Mouse (Mus musculus) small intestine, adult 2 months (tissue): ENCODE results near the gene Snd1.

ENCODE experiments used
- CTCF ChIP-seq: fragments of 200-500 bp; IDR thresholded peaks from 2 replicates; pipeline ENCODE4 v1.5.1; 2012; ENCODE audit warnings: low read depth, mild to moderate bottlenecking, control low read depth, inconsistent platforms, low read length, moderate library complexity, mixed read lengths; ENCODE audit not compliant: insufficient replicate concordance, insufficient read length; ENCODE audit errors: extremely low read depth
- POLR2A ChIP-seq: fragments of 200-500 bp; IDR thresholded peaks from 2 replicates; pipeline ENCODE4 v1.6.1; 2012; ENCODE audit warnings: low read depth, mild to moderate bottlenecking, control low read depth, inconsistent platforms, low read length, moderate library complexity

DNA sequence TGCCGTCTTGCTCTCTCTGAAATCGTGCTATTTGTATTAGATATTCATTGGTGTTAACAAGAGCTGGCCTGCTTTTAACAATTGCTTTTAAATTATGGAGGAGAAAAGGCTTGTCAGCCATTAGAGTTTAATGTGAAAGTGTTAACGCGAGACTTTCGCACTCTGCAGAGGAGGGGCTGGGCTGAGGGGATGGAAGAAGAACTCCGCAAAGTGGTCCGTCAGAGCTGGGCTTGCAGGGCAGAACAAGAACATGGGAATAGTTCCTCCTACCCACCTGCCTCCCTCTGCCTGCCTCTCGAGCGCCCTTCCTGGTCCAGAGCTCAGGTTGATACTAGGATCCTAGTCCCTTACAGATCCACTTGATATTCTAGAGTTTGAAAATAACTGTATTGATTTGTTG lies 472.3 kb downstream of the Snd1 start:
- TF ChIP-seq POLR2A: no peak
- no peak for TF ChIP-seq CTCF
